In the genomic region with DNA sequence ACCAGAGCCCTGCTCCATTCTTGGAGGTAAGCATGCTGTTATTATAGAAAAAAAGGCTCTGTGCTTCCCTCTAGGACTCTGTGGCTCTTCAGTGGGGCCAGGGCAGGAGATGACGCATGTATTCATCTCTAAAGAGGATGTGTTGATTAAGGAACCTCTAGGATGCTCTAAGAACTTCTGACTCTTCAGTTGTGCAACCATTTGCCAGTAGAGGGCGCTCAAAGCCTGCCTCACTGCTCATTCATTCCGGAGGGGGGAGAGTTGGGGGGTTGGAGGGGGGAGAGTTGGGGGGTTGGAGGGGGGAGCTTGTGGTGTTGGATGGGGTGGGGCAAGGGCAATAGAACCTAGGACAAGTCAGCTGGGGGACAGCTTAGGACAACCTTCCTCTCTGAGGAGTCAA, we compare ENCODE assay signal across 9 mouse cellular contexts. TPM values are rescaled to one million over a fixed set of nuclear protein-coding genes. Genes with fewer than 3 reads are reported as not detected.
DNase-seq lines count a peak whose midpoint lies in the region; ATAC-seq and TF ChIP-seq lines count a peak whose summit lies in the region.
"Had no signal": no experiment of that assay in that cellular context is flagged by ENCODE, and none has a peak within 500 bp of the region (broad histone marks: within the 10 kb centered on the region; RNA-seq: fewer than 3 reads in every experiment).

No protein-coding gene starts in this region.

- TF ChIP-seq EP300 in liver, postnatal 0 days (IDR thresholded peaks at IDR 0.05; ENCODE audit: low read depth): no peak

- 1% methylated on average over 3 of the region's 3 CpGs for WGBS in liver, postnatal 0 days (ENCODE audit: insufficient replicate concordance)
- WGBS in spleen, adult 2 months: 1% methylated on average over 3 of the region's 3 CpGs

- H3K9me3 ChIP-seq in liver, postnatal 0 days (ENCODE audit: low read length): no peaks in the 10 kb centered on the region
- H3K9me3 ChIP-seq: heart, embryonic 15.5 days had no signal

- H3K4me3 ChIP-seq in liver, postnatal 0 days (ENCODE audit: low read depth, low read length): no peak overlapping the region
- no peak overlapping the region for H3K4me3 ChIP-seq in spleen, adult 2 months (ENCODE audit: extremely low read depth, insufficient read depth, insufficient read length)
- H3K4me3 ChIP-seq: heart, embryonic 15.5 days had no signal

- peaks cover 2% of the 10 kb centered on the region for H3K4me1 ChIP-seq in liver, postnatal 0 days (ENCODE audit: insufficient read depth)
- H3K4me1 ChIP-seq in spleen, adult 2 months (ENCODE audit: control insufficient read depth, insufficient read depth, insufficient read length): peaks cover 3% of the 10 kb centered on the region

- no peak overlapping the region for H3K27ac ChIP-seq in liver, postnatal 0 days (ENCODE audit: low read depth)
- H3K27ac ChIP-seq in spleen, adult 2 months (ENCODE audit: insufficient read depth, low read length): no peak overlapping the region
- H3K27ac ChIP-seq: heart, embryonic 15.5 days had no signal

- H3K27me3 ChIP-seq in liver, postnatal 0 days (ENCODE audit: insufficient read depth, low read length): peaks cover 18% of the 10 kb centered on the region
- H3K27me3 ChIP-seq in spleen, adult 2 months (ENCODE audit: control insufficient read depth, insufficient read depth, low read length): peaks cover 4% of the 10 kb centered on the region

- no peak overlapping the region for H3K4me2 ChIP-seq in liver, postnatal 0 days (ENCODE audit: low read depth, low read length)
- H3K4me2 ChIP-seq: heart, embryonic 15.5 days had no signal

- TF ChIP-seq CTCF in liver, postnatal 0 days (IDR thresholded peaks at IDR 0.05; ENCODE audit: low read depth): peak; percentile 73
- TF ChIP-seq CTCF in spleen, adult 2 months (IDR thresholded peaks at IDR 0.05; ENCODE audit: extremely low read depth, insufficient read depth, insufficient read length, insufficient replicate concordance): peak; percentile 64; the same call in 1 of the 2 replicates

- ATAC-seq in liver, postnatal 0 days: no peak

- H3K36me3 ChIP-seq in liver, postnatal 0 days (replicated peaks; ENCODE audit: insufficient read depth, low read length): no peaks in the 10 kb centered on the region
- H3K36me3 ChIP-seq in spleen, adult 2 months (ENCODE audit: control insufficient read depth, insufficient read depth, low read length): no peaks in the 10 kb centered on the region
- H3K36me3 ChIP-seq: heart, embryonic 15.5 days had no signal

- peak; percentile 70 for DNase-seq in adrenal gland, postnatal 10 days
- no peak for DNase-seq in adrenal gland, adult 2 months
- DNase-seq in layer of hippocampus, postnatal 10 days (ENCODE audit: low spot score in 2 of 2): peak; percentile 67 to 72
- no peak for DNase-seq in layer of hippocampus, postnatal 14 days (ENCODE audit: low spot score in 2 of 2)
- DNase-seq in T-cell, adult 2 months (ENCODE audit: low spot score): peak; percentile 35
- DNase-seq in embryo, embryonic 10.5 days (ENCODE audit: low spot score): peak; percentile 69
- DNase-seq in liver, postnatal 0 days: peak; percentile 75
- peak; percentile 16 to 25 for DNase-seq in spleen, adult 2 months (ENCODE audit: low read depth in 1 of 2, low spot score in 2 of 2)

- H3K9ac ChIP-seq in liver, postnatal 0 days (replicated peaks): no peak overlapping the region
- H3K9ac ChIP-seq: heart, embryonic 15.5 days had no signal

- no peak for TF ChIP-seq POLR2A in spleen, adult 2 months (IDR thresholded peaks at IDR 0.05; ENCODE audit: low read depth, low read length)

RNA-seq across cellular contexts. Expression of gene Ntng2, which starts 52.9 kb away (rescaled TPM):
- 10 to 100 TPM; 16.2 to 24.2 TPM for total RNA-seq in adrenal gland, postnatal 10 days (2021)
- 10 to 100 TPM; 36.0 to 55.7 TPM for total RNA-seq in adrenal gland, adult 2 months (2021)
- 190 and 200 TPM in 2 replicates for polyA plus RNA-seq in adrenal gland, adult 2 months (2012; rRNA removed)
- 100 to 1,000 TPM; 134 to 147 TPM for total RNA-seq in layer of hippocampus, postnatal 10 days (2021)
- total RNA-seq in layer of hippocampus, postnatal 14 days (2021): 100 to 1,000 TPM; 106 to 115 TPM
- 0.27 and 0.38 TPM in 2 replicates for polyA plus RNA-seq in liver, postnatal 0 days (2015; fragmentation: Nextera tagmentation; extraction: Ambion mirVana)
- polyA plus RNA-seq in spleen, adult 2 months (2012; rRNA removed): 40.6 and 51.0 TPM in 2 replicates
- polyA plus RNA-seq: heart, embryonic 15.5 days had no signal

Comparison
In these comparisons a context has a peak if more than half of its experiments do, and no peak if none do; other contexts are left out.
1. DNase-seq: peak in adrenal gland, postnatal 10 days (single experiment), layer of hippocampus, postnatal 10 days (2 of 2), T-cell, adult 2 months (single experiment), embryo, embryonic 10.5 days (single experiment), liver, postnatal 0 days (single experiment) and spleen, adult 2 months (2 of 2); none in adrenal gland, adult 2 months (single experiment) and layer of hippocampus, postnatal 14 days (0 of 2).